Mouse (Mus musculus) cortical plate, adult 2 months (tissue): ENCODE results near the gene Luc7l3. TPM values are rescaled to one million over a fixed set of nuclear protein-coding genes. Genes with fewer than 3 reads are reported as not detected.

ENCODE experiments used
- H3K27ac ChIP-seq: fragments of 200-500 bp; 2 replicates; pipeline ENCODE4 v1.5.1; 2012; ENCODE audit warnings: low read length, control low read depth, inconsistent platforms; ENCODE audit not compliant: insufficient read depth
- H3K4me1 ChIP-seq: fragments of 200-500 bp; 2 replicates; pipeline ENCODE4 v1.6.1; 2011; ENCODE audit warnings: low read length; ENCODE audit not compliant: control insufficient read depth, insufficient read depth
- H3K4me3 ChIP-seq: fragments of 200-500 bp; 2 replicates; pipeline ENCODE4 v1.5.1; 2011; ENCODE audit warnings: mild to moderate bottlenecking, low read length, control low read depth; ENCODE audit not compliant: insufficient read depth
- CTCF ChIP-seq: fragments of 200-500 bp; IDR thresholded peaks from 2 replicates; pipeline ENCODE4 v1.5.1; 2011; ENCODE audit warnings: mild to moderate bottlenecking, control low read depth, low read length; ENCODE audit not compliant: insufficient read depth; ENCODE audit errors: extremely low read depth
- POLR2A ChIP-seq: fragments of 200-500 bp; IDR thresholded peaks from 2 replicates; pipeline ENCODE4 v1.6.1; 2011; ENCODE audit warnings: mild to moderate bottlenecking, low read length, control low read depth; ENCODE audit not compliant: insufficient read depth; ENCODE audit errors: extremely low read depth
- polyA plus RNA-seq: library from polyadenylated mRNA; depleted of rRNA; stranded (reverse); fragments of >200 nt; gene quantifications from 2 replicates; pipeline ENCODE4 v1.2.3, GENCODE M21; 2012

The Luc7l3 gene
- polyA plus RNA-seq, 1 experiment = 138 TPM

DNA sequence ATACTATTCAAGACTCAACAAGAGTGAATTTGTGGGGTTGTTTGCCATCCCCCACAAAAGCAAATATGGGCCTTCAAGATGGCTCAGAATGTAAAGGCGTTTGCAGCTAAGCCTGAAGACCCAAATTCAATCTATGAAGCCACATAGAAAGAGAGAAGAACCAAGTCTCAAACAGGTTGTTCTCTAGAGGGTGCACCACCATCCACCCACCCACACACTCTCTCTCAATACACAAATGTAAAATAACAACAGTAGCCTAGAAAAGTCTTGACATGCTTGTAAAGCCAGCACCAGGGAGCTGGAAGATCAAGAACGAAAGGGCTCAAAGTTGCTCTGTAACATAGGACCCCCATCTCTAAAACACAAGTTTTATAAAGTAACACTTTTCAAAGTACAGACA, 5.3 kb downstream of the Luc7l3 start:
- TF ChIP-seq POLR2A = no peak
- TF ChIP-seq CTCF = no peak
- Histone ChIP-seq H3K4me1 (peaks cover 9% of the 10 kb centered on the region), H3K27ac (no peak overlapping the region), H3K4me3 (no peak overlapping the region)

DNA sequence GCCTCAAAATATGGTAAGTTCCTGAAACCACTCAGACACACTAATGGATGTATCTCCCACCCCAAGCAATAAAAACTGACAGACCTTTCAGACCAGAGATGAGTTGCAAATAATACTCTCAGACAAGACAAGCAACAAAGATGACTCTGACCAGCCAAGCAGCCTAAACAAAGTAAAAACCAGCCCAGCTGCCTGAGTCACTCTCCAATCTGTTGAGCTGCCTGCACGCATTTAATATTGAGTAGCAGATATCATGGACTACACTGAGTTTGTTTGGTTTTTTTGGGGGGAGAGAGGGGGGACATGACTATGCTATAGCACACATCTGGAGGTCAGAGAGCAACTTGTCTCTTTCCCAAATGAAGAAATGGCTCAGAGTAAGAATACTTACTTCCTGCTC, 6.5 kb downstream of the Luc7l3 start:
- no peak overlapping the region for H3K4me3 ChIP-seq
- no peak for TF ChIP-seq CTCF
- no peak overlapping the region for H3K27ac ChIP-seq
- H3K4me1 ChIP-seq = peaks cover 9% of the 10 kb centered on the region

GRCm38 (mm10) chr11:94314098-94314652, 7.6 kb downstream of the Luc7l3 start:
- Histone ChIP-seq H3K4me1 (peaks cover 6% of the 10 kb centered on the region), H3K4me3 (no peak overlapping the region), H3K27ac (no peak overlapping the region)
- TF ChIP-seq CTCF (no peak), POLR2A (no peak)

DNA sequence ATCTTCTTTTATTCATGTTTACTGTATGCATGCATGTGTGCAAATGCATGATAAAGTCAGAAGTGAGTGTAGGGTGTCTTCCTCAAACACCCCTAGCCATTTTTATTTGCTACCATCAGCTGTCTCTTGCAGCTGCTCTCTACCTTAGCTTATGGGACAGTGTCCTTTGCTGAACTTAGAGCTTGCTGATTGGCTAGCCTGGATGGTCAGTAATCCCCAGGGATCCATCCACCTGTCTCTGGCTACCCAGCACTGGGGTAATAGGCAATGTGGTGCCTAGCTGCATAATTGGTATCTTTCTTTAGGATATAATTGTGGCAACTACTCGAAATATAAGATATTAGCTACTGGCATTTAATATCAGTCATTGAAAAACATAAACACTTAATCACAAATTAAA, 9.1 kb downstream of the Luc7l3 start:
- H3K4me1 ChIP-seq = peaks cover 6% of the 10 kb centered on the region
- no peak overlapping the region for H3K4me3 ChIP-seq
- H3K27ac ChIP-seq = no peak overlapping the region
- TF ChIP-seq CTCF = no peak
- no peak for TF ChIP-seq POLR2A

- no peak for TF ChIP-seq CTCF
- TF ChIP-seq POLR2A = no peak
- no peaks in the 10 kb centered on the region for H3K4me1 ChIP-seq
- H3K27ac ChIP-seq = no peak overlapping the region
- H3K4me3 ChIP-seq = no peak overlapping the region
These were observed 26.6 kb downstream of the Luc7l3 start for GRCm38 (mm10) chr11:94294996-94295845.

GRCm38 (mm10) chr11:94290062-94290740, 31.6 kb downstream of the Luc7l3 start:
- no peak for TF ChIP-seq POLR2A
- no peak for TF ChIP-seq CTCF
- Histone ChIP-seq H3K27ac (no peak overlapping the region), H3K4me1 (no peaks in the 10 kb centered on the region), H3K4me3 (no peak overlapping the region)

GRCm38 (mm10) chr11:94287105-94287504, 34.7 kb downstream of the Luc7l3 start:
- no peak overlapping the region for H3K4me3 ChIP-seq
- TF ChIP-seq CTCF = no peak
- TF ChIP-seq POLR2A = no peak
- H3K4me1 ChIP-seq = no peaks in the 10 kb centered on the region

GRCm38 (mm10) chr11:94285886-94286574, 35.8 kb downstream of the Luc7l3 start:
- no peaks in the 10 kb centered on the region for H3K4me1 ChIP-seq
- H3K4me3 ChIP-seq = no peak overlapping the region
- H3K27ac ChIP-seq = no peak overlapping the region
- no peak for TF ChIP-seq CTCF
- TF ChIP-seq POLR2A = no peak

More at GRCm38 (mm10) chr11:94287105-94287504, 34.7 kb downstream of the Luc7l3 start:
- no peak overlapping the region for H3K27ac ChIP-seq

- Histone ChIP-seq H3K4me3 (no peak overlapping the region), H3K4me1 (no peaks in the 10 kb centered on the region), H3K27ac (no peak overlapping the region)
- TF ChIP-seq POLR2A = no peak
- no peak for TF ChIP-seq CTCF
These were observed 38.2 kb downstream of the Luc7l3 start for GRCm38 (mm10) chr11:94283536-94284099.
